Mouse (Mus musculus): ENCODE results near the gene Tstd2. TPM values are rescaled to one million over a fixed set of nuclear protein-coding genes. Genes with fewer than 3 reads are reported as not detected.

Tstd2 gene
- polyA plus RNA-seq, 1 experiment from 2014 or later, result 26.8 TPM

- H3K9ac ChIP-seq, result no peak overlapping the region
- ATAC-seq (ENCODE audit: extremely low read depth, insufficient number of reproducible peaks, low FRiP score, low TSS enrichment), result no peak
- H3K4me3 ChIP-seq, result no peak overlapping the region
- peaks cover 99% of the 10 kb centered on the region for H3K36me3 ChIP-seq
- 88% methylated on average over 4 of the region's 4 CpGs for WGBS
- H3K27me3 ChIP-seq (replicated peaks), result no peaks in the 10 kb centered on the region
- H3K9me3 ChIP-seq, result no peaks in the 10 kb centered on the region
- peak overlapping the region; percentile 21; the same call in 1 of the 2 replicates for H3K27ac ChIP-seq (replicated peaks)
- no peak overlapping the region for H3K4me2 ChIP-seq
- H3K4me1 ChIP-seq, result 0 out of 2 replicates have a peak, but pooled peaks cover 4% of the 10 kb centered on the region
These were observed 21.0 kb downstream of the Tstd2 start for GRCm38 (mm10) chr4:46117536-46117935.

GRCm38 (mm10) chr4:46116544-46117175 is 21.8 kb downstream of the Tstd2 start:
- H3K9me3 ChIP-seq, result no peaks in the 10 kb centered on the region
- no peak overlapping the region for H3K9ac ChIP-seq
- H3K36me3 ChIP-seq, result peaks cover 99% of the 10 kb centered on the region
- H3K4me2 ChIP-seq, result no peak overlapping the region
- no peaks in the 10 kb centered on the region for H3K27me3 ChIP-seq (replicated peaks)
- no peak for ATAC-seq (ENCODE audit: extremely low read depth, insufficient number of reproducible peaks, low FRiP score, low TSS enrichment)
- 69% methylated on average over 10 of the region's 10 CpGs for WGBS
- H3K27ac ChIP-seq (replicated peaks), result peak overlapping the region; percentile 21
- H3K4me1 ChIP-seq, result 0 out of 2 replicates have a peak, but pooled peaks cover 4% of the 10 kb centered on the region
- H3K4me3 ChIP-seq, result no peak overlapping the region

GRCm38 (mm10) chr4:46115308-46115707 is 23.2 kb downstream of the Tstd2 start:
- Histone ChIP-seq H3K9me3 (no peaks in the 10 kb centered on the region), H3K9ac (no peak overlapping the region), H3K36me3 (peaks cover 98% of the 10 kb centered on the region), H3K27ac (replicated peaks) (no peak overlapping the region), H3K4me3 (no peak overlapping the region), H3K4me2 (no peak overlapping the region), H3K27me3 (replicated peaks) (no peaks in the 10 kb centered on the region), H3K4me1 (peaks cover 5% of the 10 kb centered on the region; the same call in 1 of the 2 replicates)
- 67% methylated on average over 1 of the region's 1 CpGs for WGBS
- ATAC-seq (ENCODE audit: extremely low read depth, insufficient number of reproducible peaks, low FRiP score, low TSS enrichment), result no peak

GRCm38 (mm10) chr4:46111361-46111760 is 27.1 kb downstream of the Tstd2 start:
- 55% methylated on average over 3 of the region's 3 CpGs for WGBS
- Histone ChIP-seq H3K4me3 (no peak overlapping the region), H3K36me3 (peaks cover 98% of the 10 kb centered on the region), H3K4me1 (peaks cover 9% of the 10 kb centered on the region), H3K4me2 (no peak overlapping the region), H3K27me3 (replicated peaks) (no peaks in the 10 kb centered on the region), H3K9ac (no peak overlapping the region), H3K9me3 (no peaks in the 10 kb centered on the region), H3K27ac (replicated peaks) (no peak overlapping the region)
- ATAC-seq (ENCODE audit: extremely low read depth, insufficient number of reproducible peaks, low FRiP score, low TSS enrichment), result no peak

GRCm38 (mm10) chr4:46110084-46110483 is 28.4 kb downstream of the Tstd2 start:
- Histone ChIP-seq H3K9ac (no peak overlapping the region; the same call in 1 of the 2 replicates), H3K4me2 (no peak overlapping the region), H3K36me3 (peaks cover 98% of the 10 kb centered on the region), H3K9me3 (no peaks in the 10 kb centered on the region), H3K27me3 (replicated peaks) (no peaks in the 10 kb centered on the region), H3K4me3 (no peak overlapping the region), H3K4me1 (peaks cover 9% of the 10 kb centered on the region), H3K27ac (replicated peaks) (no peak overlapping the region)
- 72% methylated on average over 8 of the region's 8 CpGs for WGBS
- ATAC-seq (ENCODE audit: extremely low read depth, insufficient number of reproducible peaks, low FRiP score, low TSS enrichment), result no peak

- Histone ChIP-seq H3K4me2 (no peak overlapping the region), H3K27me3 (replicated peaks) (no peaks in the 10 kb centered on the region), H3K4me3 (no peak overlapping the region), H3K4me1 (peaks cover 37% of the 10 kb centered on the region), H3K9me3 (no peaks in the 10 kb centered on the region), H3K9ac (no peak overlapping the region), H3K36me3 (peaks cover 96% of the 10 kb centered on the region), H3K27ac (replicated peaks) (peak overlapping the region; percentile 36)
- WGBS, result 74% methylated on average over 10 of the region's 10 CpGs
- ATAC-seq (ENCODE audit: extremely low read depth, insufficient number of reproducible peaks, low FRiP score, low TSS enrichment), result no peak
These were observed 36.3 kb downstream of the Tstd2 start for GRCm38 (mm10) chr4:46102078-46102769.

- 26% methylated on average over 14 of the region's 14 CpGs for WGBS
- Histone ChIP-seq H3K27me3 (replicated peaks) (no peaks in the 10 kb centered on the region), H3K27ac (replicated peaks) (peak overlapping the region; percentile 55), H3K4me2 (no peak overlapping the region), H3K4me3 (no peak overlapping the region), H3K9ac (peak overlapping the region; percentile 25), H3K4me1 (peaks cover 37% of the 10 kb centered on the region), H3K36me3 (peaks cover 96% of the 10 kb centered on the region), H3K9me3 (no peaks in the 10 kb centered on the region)
- no peak for ATAC-seq (ENCODE audit: extremely low read depth, insufficient number of reproducible peaks, low FRiP score, low TSS enrichment)
These were observed 37.2 kb downstream of the Tstd2 start for GRCm38 (mm10) chr4:46101211-46101711.

GRCm38 (mm10) chr4:46100539-46100938 is 38.0 kb downstream of the Tstd2 start:
- Histone ChIP-seq H3K36me3 (peaks cover 96% of the 10 kb centered on the region), H3K27ac (replicated peaks) (peak overlapping the region; percentile 55), H3K4me1 (peaks cover 41% of the 10 kb centered on the region), H3K4me3 (no peak overlapping the region), H3K9me3 (no peaks in the 10 kb centered on the region), H3K9ac (peak overlapping the region; percentile 30), H3K4me2 (no peak overlapping the region), H3K27me3 (replicated peaks) (no peaks in the 10 kb centered on the region)
- WGBS, result 33% methylated on average over 7 of the region's 7 CpGs
- ATAC-seq (ENCODE audit: extremely low read depth, insufficient number of reproducible peaks, low FRiP score, low TSS enrichment), result no peak

GRCm38 (mm10) chr4:46099132-46099531 is 39.4 kb downstream of the Tstd2 start:
- H3K4me3 ChIP-seq, result no peak overlapping the region
- no peak for ATAC-seq (ENCODE audit: extremely low read depth, insufficient number of reproducible peaks, low FRiP score, low TSS enrichment)
- H3K27me3 ChIP-seq (replicated peaks), result no peaks in the 10 kb centered on the region
- no peak overlapping the region for H3K4me2 ChIP-seq
- peaks cover 51% of the 10 kb centered on the region for H3K4me1 ChIP-seq
- 74% methylated on average over 9 of the region's 9 CpGs for WGBS
- peaks cover 97% of the 10 kb centered on the region for H3K36me3 ChIP-seq
- H3K27ac ChIP-seq (replicated peaks), result peak overlapping the region; percentile 55; the same call in 1 of the 2 replicates
- no peaks in the 10 kb centered on the region for H3K9me3 ChIP-seq
- no peak overlapping the region for H3K9ac ChIP-seq

- Histone ChIP-seq H3K4me1 (peaks cover 51% of the 10 kb centered on the region), H3K9me3 (no peaks in the 10 kb centered on the region), H3K27me3 (replicated peaks) (no peaks in the 10 kb centered on the region), H3K36me3 (peaks cover 99% of the 10 kb centered on the region), H3K27ac (replicated peaks) (no peak overlapping the region), H3K9ac (no peak overlapping the region), H3K4me2 (no peak overlapping the region), H3K4me3 (no peak overlapping the region)
- WGBS, result 94% methylated on average over 2 of the region's 2 CpGs
- no peak for ATAC-seq (ENCODE audit: extremely low read depth, insufficient number of reproducible peaks, low FRiP score, low TSS enrichment)
These were observed 40.9 kb downstream of the Tstd2 start for GRCm38 (mm10) chr4:46097591-46097990.

GRCm38 (mm10) chr4:46096546-46096945 is 41.9 kb downstream of the Tstd2 start:
- WGBS, result 91% methylated on average over 7 of the region's 7 CpGs
- no peak overlapping the region for H3K9ac ChIP-seq
- peaks cover 99% of the 10 kb centered on the region for H3K36me3 ChIP-seq

More at GRCm38 (mm10) chr4:46096546-46096945, 41.9 kb downstream of the Tstd2 start:
- Histone ChIP-seq H3K9me3 (no peaks in the 10 kb centered on the region), H3K27ac (replicated peaks) (no peak overlapping the region), H3K4me1 (peaks cover 44% of the 10 kb centered on the region), H3K4me3 (no peak overlapping the region), H3K27me3 (replicated peaks) (no peaks in the 10 kb centered on the region), H3K4me2 (no peak overlapping the region)
- ATAC-seq (ENCODE audit: extremely low read depth, insufficient number of reproducible peaks, low FRiP score, low TSS enrichment), result no peak
